Mouse (Mus musculus): ENCODE results near the gene Cux1. TPM values are rescaled to one million over a fixed set of nuclear protein-coding genes. Genes with fewer than 3 reads are reported as not detected.
A peak's percentile ranks its signal among the peaks of the same experiment; 100 is the strongest.

The Cux1 gene
- polyA plus RNA-seq, 1 experiment from 2014 or later: 130 TPM

- H3K9me3 ChIP-seq (ENCODE audit: control insufficient read depth, low read length): no peaks in the 10 kb centered on the region
- H3K4me3 ChIP-seq (ENCODE audit: low read depth, low read length): no peak overlapping the region
- H3K27ac ChIP-seq (ENCODE audit: low read depth, low read length): peak overlapping the region; percentile 35; the same call in 1 of the 2 replicates
- peak; percentile 75 for ATAC-seq (ENCODE audit: low FRiP score)
- DNase-seq (ENCODE audit: low spot score, missing footprints): peak; percentile 90
- H3K4me1 ChIP-seq (ENCODE audit: control insufficient read depth, insufficient read depth, low read length): peaks cover 40% of the 10 kb centered on the region
- no peaks in the 10 kb centered on the region for H3K27me3 ChIP-seq (ENCODE audit: control insufficient read depth, insufficient read depth, low read length)
- no peaks in the 10 kb centered on the region for H3K36me3 ChIP-seq (ENCODE audit: control insufficient read depth, insufficient read depth, low read length)
- peak overlapping the region; percentile 24; the same call in 1 of the 2 replicates for H3K9ac ChIP-seq (ENCODE audit: low read length)
- WGBS: 17% methylated on average over 6 of the region's 8 CpGs
- H3K4me2 ChIP-seq: no peak overlapping the region
Observed at GRCm38 (mm10) chr5:136467360-136467999, 99.8 kb downstream of the Cux1 start.

GRCm38 (mm10) chr5:136465770-136466406 is 101.4 kb downstream of the Cux1 start:
- H3K4me1 ChIP-seq (ENCODE audit: control insufficient read depth, insufficient read depth, low read length): peaks cover 40% of the 10 kb centered on the region
- no peak overlapping the region for H3K4me2 ChIP-seq
- H3K9ac ChIP-seq (ENCODE audit: low read length): no peak overlapping the region
- 64% methylated on average over 11 of the region's 11 CpGs for WGBS
- H3K4me3 ChIP-seq (ENCODE audit: low read depth, low read length): no peak overlapping the region
- H3K9me3 ChIP-seq (ENCODE audit: control insufficient read depth, low read length): no peaks in the 10 kb centered on the region
- ATAC-seq (ENCODE audit: low FRiP score): no peak
- no peaks in the 10 kb centered on the region for H3K27me3 ChIP-seq (ENCODE audit: control insufficient read depth, insufficient read depth, low read length)
- DNase-seq (ENCODE audit: low spot score, missing footprints): no peak
- H3K36me3 ChIP-seq (ENCODE audit: control insufficient read depth, insufficient read depth, low read length): no peaks in the 10 kb centered on the region
- no peak overlapping the region for H3K27ac ChIP-seq (ENCODE audit: low read depth, low read length)

GRCm38 (mm10) chr5:136465366-136465765 is 101.9 kb downstream of the Cux1 start:
- Histone ChIP-seq H3K27ac (ENCODE audit: low read depth, low read length) (no peak overlapping the region), H3K9me3 (ENCODE audit: control insufficient read depth, low read length) (no peaks in the 10 kb centered on the region), H3K9ac (ENCODE audit: low read length) (no peak overlapping the region), H3K4me2 (no peak overlapping the region), H3K36me3 (ENCODE audit: control insufficient read depth, insufficient read depth, low read length) (no peaks in the 10 kb centered on the region), H3K4me1 (ENCODE audit: control insufficient read depth, insufficient read depth, low read length) (peaks cover 40% of the 10 kb centered on the region), H3K4me3 (ENCODE audit: low read depth, low read length) (no peak overlapping the region), H3K27me3 (ENCODE audit: control insufficient read depth, insufficient read depth, low read length) (no peaks in the 10 kb centered on the region)
- no peak for DNase-seq (ENCODE audit: low spot score, missing footprints)
- ATAC-seq (ENCODE audit: low FRiP score): no peak
- WGBS: 68% methylated on average over 5 of the region's 5 CpGs

GRCm38 (mm10) chr5:136464849-136465248 is 102.4 kb downstream of the Cux1 start:
- WGBS: 65% methylated on average over 3 of the region's 3 CpGs
- no peak overlapping the region for H3K9ac ChIP-seq (ENCODE audit: low read length)
- no peak for ATAC-seq (ENCODE audit: low FRiP score)
- no peaks in the 10 kb centered on the region for H3K36me3 ChIP-seq (ENCODE audit: control insufficient read depth, insufficient read depth, low read length)
- no peak overlapping the region for H3K27ac ChIP-seq (ENCODE audit: low read depth, low read length)
- no peak overlapping the region for H3K4me2 ChIP-seq
- H3K4me3 ChIP-seq (ENCODE audit: low read depth, low read length): no peak overlapping the region
- no peaks in the 10 kb centered on the region for H3K27me3 ChIP-seq (ENCODE audit: control insufficient read depth, insufficient read depth, low read length)
- peaks cover 40% of the 10 kb centered on the region for H3K4me1 ChIP-seq (ENCODE audit: control insufficient read depth, insufficient read depth, low read length)
- no peaks in the 10 kb centered on the region for H3K9me3 ChIP-seq (ENCODE audit: control insufficient read depth, low read length)
- DNase-seq (ENCODE audit: low spot score, missing footprints): no peak

GRCm38 (mm10) chr5:136464128-136464527 is 103.2 kb downstream of the Cux1 start:
- Histone ChIP-seq H3K27me3 (ENCODE audit: control insufficient read depth, insufficient read depth, low read length) (no peaks in the 10 kb centered on the region), H3K9me3 (ENCODE audit: control insufficient read depth, low read length) (no peaks in the 10 kb centered on the region), H3K4me1 (ENCODE audit: control insufficient read depth, insufficient read depth, low read length) (peaks cover 37% of the 10 kb centered on the region), H3K9ac (ENCODE audit: low read length) (no peak overlapping the region), H3K4me2 (no peak overlapping the region), H3K36me3 (ENCODE audit: control insufficient read depth, insufficient read depth, low read length) (no peaks in the 10 kb centered on the region), H3K27ac (ENCODE audit: low read depth, low read length) (no peak overlapping the region), H3K4me3 (ENCODE audit: low read depth, low read length) (no peak overlapping the region)
- DNase-seq (ENCODE audit: low spot score, missing footprints): no peak
- 63% methylated on average over 2 of the region's 2 CpGs for WGBS
- no peak for ATAC-seq (ENCODE audit: low FRiP score)

GRCm38 (mm10) chr5:136462613-136463012 is 104.7 kb downstream of the Cux1 start:
- H3K9me3 ChIP-seq (ENCODE audit: control insufficient read depth, low read length): no peaks in the 10 kb centered on the region
- DNase-seq (ENCODE audit: low spot score, missing footprints): no peak
- H3K27ac ChIP-seq (ENCODE audit: low read depth, low read length): no peak overlapping the region
- no peak overlapping the region for H3K4me2 ChIP-seq
- peaks cover 23% of the 10 kb centered on the region for H3K4me1 ChIP-seq (ENCODE audit: control insufficient read depth, insufficient read depth, low read length)
- no peak overlapping the region for H3K4me3 ChIP-seq (ENCODE audit: low read depth, low read length)
- H3K36me3 ChIP-seq (ENCODE audit: control insufficient read depth, insufficient read depth, low read length): no peaks in the 10 kb centered on the region
- no peaks in the 10 kb centered on the region for H3K27me3 ChIP-seq (ENCODE audit: control insufficient read depth, insufficient read depth, low read length)
- 92% methylated on average over 6 of the region's 6 CpGs for WGBS
- no peak overlapping the region for H3K9ac ChIP-seq (ENCODE audit: low read length)
- ATAC-seq (ENCODE audit: low FRiP score): no peak

GRCm38 (mm10) chr5:136459901-136460300 is 107.4 kb downstream of the Cux1 start:
- H3K9me3 ChIP-seq (ENCODE audit: control insufficient read depth, low read length): no peaks in the 10 kb centered on the region
- no peak overlapping the region for H3K4me3 ChIP-seq (ENCODE audit: low read depth, low read length)
- no peak overlapping the region for H3K27ac ChIP-seq (ENCODE audit: low read depth, low read length)
- DNase-seq (ENCODE audit: low spot score, missing footprints) (no peak), ATAC-seq (ENCODE audit: low FRiP score) (no peak)
- H3K9ac ChIP-seq (ENCODE audit: low read length): no peak overlapping the region
- no peaks in the 10 kb centered on the region for H3K27me3 ChIP-seq (ENCODE audit: control insufficient read depth, insufficient read depth, low read length)
- H3K36me3 ChIP-seq (ENCODE audit: control insufficient read depth, insufficient read depth, low read length): no peaks in the 10 kb centered on the region
- H3K4me1 ChIP-seq (ENCODE audit: control insufficient read depth, insufficient read depth, low read length): peaks cover 5% of the 10 kb centered on the region; the same call in 1 of the 2 replicates
- H3K4me2 ChIP-seq: no peak overlapping the region
- 93% methylated on average over 6 of the region's 6 CpGs for WGBS

GRCm38 (mm10) chr5:136458893-136459499 is 108.3 kb downstream of the Cux1 start:
- no peak for ATAC-seq (ENCODE audit: low FRiP score)
- H3K27me3 ChIP-seq (ENCODE audit: control insufficient read depth, insufficient read depth, low read length): no peaks in the 10 kb centered on the region
- H3K4me3 ChIP-seq (ENCODE audit: low read depth, low read length): no peak overlapping the region
- DNase-seq (ENCODE audit: low spot score, missing footprints): no peak
- no peak overlapping the region for H3K4me2 ChIP-seq
- no peaks in the 10 kb centered on the region for H3K9me3 ChIP-seq (ENCODE audit: control insufficient read depth, low read length)
- H3K9ac ChIP-seq (ENCODE audit: low read length): no peak overlapping the region
- H3K36me3 ChIP-seq (ENCODE audit: control insufficient read depth, insufficient read depth, low read length): no peaks in the 10 kb centered on the region
- 90% methylated on average over 11 of the region's 11 CpGs for WGBS
- no peaks in the 10 kb centered on the region for H3K4me1 ChIP-seq (ENCODE audit: control insufficient read depth, insufficient read depth, low read length)
- no peak overlapping the region for H3K27ac ChIP-seq (ENCODE audit: low read depth, low read length)

Measured in midbrain, embryonic 11.5 days (tissue).